In the genomic region with DNA sequence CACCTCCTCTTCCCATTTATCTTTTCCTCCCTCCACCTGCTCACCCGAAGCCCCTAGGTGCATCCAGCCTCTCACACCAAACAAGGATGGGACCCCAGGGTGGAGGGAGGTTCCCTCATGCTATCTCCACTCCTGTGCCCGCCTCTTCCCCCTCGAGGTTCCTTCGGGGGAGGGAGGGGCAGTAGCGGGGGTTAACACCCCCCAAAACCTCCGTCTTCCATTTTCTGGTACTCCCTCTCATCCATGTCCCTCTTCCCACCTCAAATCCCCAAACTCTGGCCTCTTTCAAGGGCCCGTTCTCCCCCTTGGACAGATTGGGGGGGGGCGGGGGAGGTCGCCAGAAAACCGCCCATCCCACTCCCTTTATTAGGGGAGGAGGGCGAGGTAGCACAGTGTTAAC, we compare ENCODE assay signal across 11 mouse cellular contexts. TPM values are rescaled to one million over a fixed set of nuclear protein-coding genes. Genes with fewer than 3 reads are reported as not detected.
DNase-seq lines count a peak whose midpoint lies in the region; ATAC-seq lines count a peak whose summit lies in the region.
"Had no signal": no experiment of that assay in that cellular context is flagged by ENCODE, and none has a peak within 500 bp of the region (broad histone marks: within the 10 kb centered on the region; RNA-seq: fewer than 3 reads in every experiment).

No protein-coding gene starts in this region.

- no peaks in the 10 kb centered on the region for H3K36me3 ChIP-seq in heart, embryonic 13.5 days
- H3K36me3 ChIP-seq in neural tube, embryonic 12.5 days: peaks cover 17% of the 10 kb centered on the region; the same call in 1 of the 2 replicates
- peaks cover 31% of the 10 kb centered on the region for H3K36me3 ChIP-seq in limb, embryonic 12.5 days

- ATAC-seq in heart, embryonic 13.5 days (ENCODE audit: extremely low read depth, insufficient number of reproducible peaks, low FRiP score, low TSS enrichment): no peak
- 0 out of 2 replicates have a peak, but pooled peaks have one; percentile 35 for ATAC-seq in neural tube, embryonic 12.5 days (ENCODE audit: low FRiP score, low read depth)
- ATAC-seq in limb, embryonic 12.5 days (ENCODE audit: insufficient number of reproducible peaks, insufficient read depth, low FRiP score, low TSS enrichment, low read depth): no peak
- ATAC-seq in erythroblast, adult 5-6 weeks (replicated peaks; ENCODE audit: low FRiP score, poor library complexity, severe bottlenecking): no peak

- 0 out of 2 replicates have a peak, but pooled peaks cover 3% of the 10 kb centered on the region for H3K9me3 ChIP-seq in heart, embryonic 13.5 days
- no peaks in the 10 kb centered on the region for H3K9me3 ChIP-seq in neural tube, embryonic 12.5 days
- no peaks in the 10 kb centered on the region for H3K9me3 ChIP-seq in limb, embryonic 12.5 days

- DNase-seq in heart, postnatal 14 days: no peak
- no peak for DNase-seq in neural tube, embryonic 10.5 days (ENCODE audit: extremely low spot score, low spot score)
- no peak for DNase-seq in thymus, postnatal 0 days (ENCODE audit: low spot score)
- no peak for DNase-seq in cerebellum, adult 11 months
- DNase-seq: kidney, postnatal 25 days had no signal

- H3K4me3 ChIP-seq in heart, embryonic 13.5 days: peak overlapping the region; percentile 43
- H3K4me3 ChIP-seq in neural tube, embryonic 12.5 days: no peak overlapping the region
- H3K4me3 ChIP-seq in limb, embryonic 12.5 days (replicated peaks): peak overlapping the region; percentile 17; the same call in 1 of the 2 replicates
- H3K4me3 ChIP-seq: myocyte had no signal

- H3K4me1 ChIP-seq in heart, embryonic 13.5 days: peaks cover 15% of the 10 kb centered on the region
- H3K4me1 ChIP-seq in neural tube, embryonic 12.5 days: peaks cover 6% of the 10 kb centered on the region
- H3K4me1 ChIP-seq in limb, embryonic 12.5 days (replicated peaks): peaks cover 10% of the 10 kb centered on the region

- H3K27me3 ChIP-seq in heart, embryonic 13.5 days (replicated peaks): peaks cover 41% of the 10 kb centered on the region
- peaks cover 16% of the 10 kb centered on the region for H3K27me3 ChIP-seq in neural tube, embryonic 12.5 days (replicated peaks)
- peaks cover 34% of the 10 kb centered on the region for H3K27me3 ChIP-seq in limb, embryonic 12.5 days

- H3K9ac ChIP-seq in heart, embryonic 13.5 days: peak overlapping the region; percentile 64
- no peak overlapping the region for H3K9ac ChIP-seq in neural tube, embryonic 12.5 days
- no peak overlapping the region; the same call in 1 of the 2 replicates for H3K9ac ChIP-seq in limb, embryonic 12.5 days (replicated peaks)
- H3K9ac ChIP-seq: liver, embryonic 14.5 days had no signal

- WGBS in heart, embryonic 13.5 days: 2% methylated on average over 11 of the region's 11 CpGs
- WGBS in neural tube, embryonic 12.5 days: 6% methylated on average over 9 of the region's 11 CpGs
- 4% methylated on average over 10 of the region's 11 CpGs for WGBS in limb, embryonic 12.5 days

- H3K27ac ChIP-seq in heart, embryonic 13.5 days (replicated peaks): no peak overlapping the region
- no peak overlapping the region for H3K27ac ChIP-seq in neural tube, embryonic 12.5 days
- no peak overlapping the region for H3K27ac ChIP-seq in limb, embryonic 12.5 days
- H3K27ac ChIP-seq: liver, embryonic 14.5 days had no signal

- intact Hi-C loops in heart, postnatal 14 days (cut with DNase I): no loop called here

- H3K4me2 ChIP-seq in heart, embryonic 13.5 days: peak overlapping the region; percentile 73
- H3K4me2 ChIP-seq in neural tube, embryonic 12.5 days (replicated peaks): 0 out of 2 replicates have a peak overlapping the region, but pooled peaks have one; percentile 10
- H3K4me2 ChIP-seq in limb, embryonic 12.5 days: peak overlapping the region; percentile 49

RNA-seq across cellular contexts. Expression of a gene that starts 22.9 kb away (rescaled TPM):
- 0.71 and 0.86 TPM in 2 replicates for polyA plus RNA-seq in heart, embryonic 13.5 days (2015; fragmentation: Nextera tagmentation; extraction: Ambion mirVana)
- total RNA-seq in heart, postnatal 14 days (2021): not detected
- polyA plus RNA-seq in neural tube, embryonic 12.5 days (2016; fragmentation: Nextera tagmentation; extraction: Ambion mirVana): 7.1 and 8.2 TPM in 2 replicates
- polyA plus RNA-seq in limb, embryonic 12.5 days (2016; fragmentation: Nextera tagmentation; extraction: Ambion mirVana): 6.2 and 6.3 TPM in 2 replicates
- total RNA-seq in erythroblast, adult 5-6 weeks (2015; ENCODE audit: low replicate concordance): not detected in 2 replicates
- not detected in 2 replicates for total RNA-seq in erythroblast, adult 5-6 weeks (2017; ENCODE audit: low replicate concordance)
- polyA plus RNA-seq in thymus, postnatal 0 days (2015; fragmentation: Nextera tagmentation; extraction: Ambion mirVana): 0.35 and 0.73 TPM in 2 replicates

RNA-seq across cellular contexts. Expression of a gene that starts 34.8 kb away (rescaled TPM):
- 0.19 and 0.51 TPM in 2 replicates for polyA plus RNA-seq in heart, embryonic 13.5 days (2015; fragmentation: Nextera tagmentation; extraction: Ambion mirVana)
- 1 to 10 TPM; 5.3 to 5.6 TPM for total RNA-seq in heart, postnatal 14 days (2021)
- polyA plus RNA-seq in neural tube, embryonic 12.5 days (2016; fragmentation: Nextera tagmentation; extraction: Ambion mirVana): 2.3 and 3.8 TPM in 2 replicates
- 3.0 and 3.1 TPM in 2 replicates for polyA plus RNA-seq in limb, embryonic 12.5 days (2016; fragmentation: Nextera tagmentation; extraction: Ambion mirVana)
- total RNA-seq in erythroblast, adult 5-6 weeks (2015; ENCODE audit: low replicate concordance): not detected in 2 replicates
- 0.26 TPM in 1 of 2 replicates, not detected in the other for total RNA-seq in erythroblast, adult 5-6 weeks (2017; ENCODE audit: low replicate concordance)
- polyA plus RNA-seq in thymus, postnatal 0 days (2015; fragmentation: Nextera tagmentation; extraction: Ambion mirVana): 0.09 and 0.27 TPM in 2 replicates

RNA-seq across cellular contexts. Expression of a gene that starts 56.4 kb away (rescaled TPM):
- 16.8 and 18.3 TPM in 2 replicates for polyA plus RNA-seq in heart, embryonic 13.5 days (2015; fragmentation: Nextera tagmentation; extraction: Ambion mirVana)
- under 1 TPM; 0.72 to 0.95 TPM for total RNA-seq in heart, postnatal 14 days (2021)
- polyA plus RNA-seq in neural tube, embryonic 12.5 days (2016; fragmentation: Nextera tagmentation; extraction: Ambion mirVana): 1.5 and 1.9 TPM in 2 replicates
- 3.7 and 4.1 TPM in 2 replicates for polyA plus RNA-seq in limb, embryonic 12.5 days (2016; fragmentation: Nextera tagmentation; extraction: Ambion mirVana)
- not detected in 2 replicates for total RNA-seq in erythroblast, adult 5-6 weeks (2015; ENCODE audit: low replicate concordance)
- total RNA-seq in erythroblast, adult 5-6 weeks (2017; ENCODE audit: low replicate concordance): not detected in 2 replicates
- polyA plus RNA-seq in thymus, postnatal 0 days (2015; fragmentation: Nextera tagmentation; extraction: Ambion mirVana): 0.13 and 0.26 TPM in 2 replicates
- polyA plus RNA-seq: liver, embryonic 14.5 days had no signal

Comparison
In these comparisons a context has a peak if more than half of its experiments do, and no peak if none do; other contexts are left out.
1. H3K4me2 ChIP-seq: peak in every context shown above with its lines; median percentile 73 in heart, embryonic 13.5 days; 49 in limb, embryonic 12.5 days; 10 in neural tube, embryonic 12.5 days.